Mouse (Mus musculus) embryonic facial prominence, embryonic 12.5 days (tissue): Measurements from ENCODE around the gene Rufy2. TPM values are rescaled to one million over a fixed set of nuclear protein-coding genes. Genes with fewer than 3 reads are reported as not detected.

Experiments used
- ATAC-seq: fragments of 200-750 bp; cut with Nextera tagmentation; 2 replicates; pipeline ENCODE4 v1.8.0; 2017; ENCODE audit not compliant: insufficient number of reproducible peaks, insufficient read depth, low FRiP score, low TSS enrichment
- H3K27ac ChIP-seq: fragments of 300-500 bp; sonication (generic); 2 replicates; pipeline ENCODE4 v1.5.1; 2016; ENCODE audit warnings: mild to moderate bottlenecking
- H3K27me3 ChIP-seq: fragments of 300-500 bp; sonication (generic); 2 replicates; pipeline ENCODE4 v1.6.1; 2016; ENCODE audit warnings: mild to moderate bottlenecking, moderate library complexity
- H3K36me3 ChIP-seq: fragments of 300-500 bp; sonication (generic); 2 replicates; pipeline ENCODE4 v1.6.1; 2016; ENCODE audit warnings: mild to moderate bottlenecking
- H3K4me1 ChIP-seq: fragments of 300-500 bp; sonication (generic); 2 replicates; pipeline ENCODE4 v1.6.1; 2016
- H3K4me2 ChIP-seq: fragments of 300-500 bp; sonication (generic); replicated peaks from 2 replicates; pipeline ENCODE4 v1.6.1; 2016; ENCODE audit warnings: mild to moderate bottlenecking, moderate library complexity
- H3K4me3 ChIP-seq: fragments of 300-500 bp; sonication (generic); 2 replicates; pipeline ENCODE4 v1.5.1; 2016; ENCODE audit warnings: mild to moderate bottlenecking
- H3K9ac ChIP-seq: fragments of 300-500 bp; sonication (generic); 2 replicates; pipeline ENCODE4 v1.6.1; 2016; ENCODE audit warnings: mild to moderate bottlenecking, moderate library complexity
- H3K9me3 ChIP-seq: fragments of 300-500 bp; sonication (generic); 2 replicates; pipeline ENCODE4 v1.6.1; 2016; ENCODE audit warnings: mild to moderate bottlenecking, moderate library complexity
- WGBS: fragments of 180-500 bp; shearing (Covaris S2); methylation state at CpG from one replicate; pipeline ENCODE4 v1.1.7; 2016; 5-methylcytosine and 5-hydroxymethylcytosine counted together
- polyA plus RNA-seq: library from polyadenylated mRNA; unstranded; fragments of >200 nt; fragmentation: Nextera tagmentation; extraction: Ambion mirVana; gene quantifications from 2 replicates; pipeline ENCODE4 v1.2.1, GENCODE M21; 2016

The Rufy2 gene
- polyA plus RNA-seq, 1 experiment from 2014 or later, result 33.6 TPM

DNA sequence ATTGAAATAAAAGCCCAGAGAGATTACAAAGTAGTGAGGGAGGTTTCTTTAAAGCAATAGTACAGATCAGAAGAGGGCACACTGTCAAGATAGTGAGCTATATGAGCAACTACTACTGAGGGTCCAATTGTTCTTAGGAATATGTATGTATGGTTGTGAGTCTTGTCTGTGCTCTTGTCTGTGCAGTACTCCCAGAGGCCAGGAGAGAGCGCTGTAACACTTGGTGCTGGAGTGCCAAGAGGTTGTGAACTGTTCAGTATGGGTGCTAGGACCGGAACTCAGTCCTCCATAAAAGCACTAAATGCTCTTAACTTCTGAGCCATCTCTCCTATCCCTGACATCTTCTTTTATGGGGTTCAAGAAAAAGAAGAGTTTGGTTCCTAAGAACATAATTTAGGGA, 74.6 kb downstream of the Rufy2 start:
- no peak for ATAC-seq
- H3K27me3 ChIP-seq, result no peaks in the 10 kb centered on the region
- H3K9ac ChIP-seq, result no peak overlapping the region
- H3K4me3 ChIP-seq, result no peak overlapping the region
- 0 out of 2 replicates have a peak, but pooled peaks cover 4% of the 10 kb centered on the region for H3K4me1 ChIP-seq
- no peak overlapping the region for H3K4me2 ChIP-seq
- 75% methylated on average over 2 of the region's 2 CpGs for WGBS
- no peaks in the 10 kb centered on the region for H3K36me3 ChIP-seq
- no peak overlapping the region for H3K27ac ChIP-seq
- H3K9me3 ChIP-seq, result no peaks in the 10 kb centered on the region

DNA sequence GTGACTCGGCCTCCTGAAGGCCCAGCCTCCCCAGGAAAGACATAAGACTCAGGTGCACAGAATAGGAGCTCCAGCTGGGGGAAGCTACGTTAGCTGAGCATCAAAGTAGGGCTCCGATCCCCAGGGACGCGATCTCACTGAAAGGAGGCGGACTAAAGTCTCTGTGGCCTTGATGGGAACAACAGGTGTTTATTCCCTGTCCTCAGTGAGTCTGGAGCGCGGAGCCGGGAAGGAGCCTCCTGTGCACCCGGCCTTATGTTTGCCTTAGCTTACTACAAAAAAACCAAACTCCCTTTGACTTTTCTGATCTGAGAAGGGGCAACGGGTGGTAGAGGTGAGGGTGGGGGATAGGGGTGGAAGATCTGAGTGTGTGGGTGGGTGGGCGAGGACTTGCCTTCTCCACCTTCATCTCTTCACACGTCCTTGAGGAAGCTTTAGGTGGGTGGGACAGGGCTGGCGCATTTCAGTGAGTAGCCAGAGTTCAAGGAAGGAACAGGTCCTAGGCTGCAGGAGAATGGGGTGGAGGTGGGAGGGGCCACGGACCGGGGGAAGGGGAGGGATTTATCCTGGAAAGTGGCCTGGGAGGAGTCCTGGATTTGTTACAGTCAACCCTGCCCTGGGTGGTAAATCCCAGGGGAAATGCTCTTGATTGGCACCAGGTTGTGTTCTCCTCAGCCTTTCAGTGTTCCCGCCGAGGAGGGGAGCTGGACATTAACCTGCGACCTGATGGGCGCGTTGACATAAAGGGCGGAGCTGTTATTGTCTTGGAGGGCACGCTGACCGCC, 77.1 kb downstream of the Rufy2 start:
- no peak overlapping the region for H3K4me2 ChIP-seq
- H3K27me3 ChIP-seq, result no peaks in the 10 kb centered on the region
- peak; percentile 35; the same call in 1 of the 2 replicates for ATAC-seq
- no peak overlapping the region for H3K9ac ChIP-seq
- 37% methylated on average over 24 of the region's 24 CpGs for WGBS
- no peaks in the 10 kb centered on the region for H3K9me3 ChIP-seq
- no peak overlapping the region for H3K27ac ChIP-seq
- no peak overlapping the region for H3K4me3 ChIP-seq
- H3K4me1 ChIP-seq, result 0 out of 2 replicates have a peak, but pooled peaks cover 4% of the 10 kb centered on the region
- no peaks in the 10 kb centered on the region for H3K36me3 ChIP-seq

DNA sequence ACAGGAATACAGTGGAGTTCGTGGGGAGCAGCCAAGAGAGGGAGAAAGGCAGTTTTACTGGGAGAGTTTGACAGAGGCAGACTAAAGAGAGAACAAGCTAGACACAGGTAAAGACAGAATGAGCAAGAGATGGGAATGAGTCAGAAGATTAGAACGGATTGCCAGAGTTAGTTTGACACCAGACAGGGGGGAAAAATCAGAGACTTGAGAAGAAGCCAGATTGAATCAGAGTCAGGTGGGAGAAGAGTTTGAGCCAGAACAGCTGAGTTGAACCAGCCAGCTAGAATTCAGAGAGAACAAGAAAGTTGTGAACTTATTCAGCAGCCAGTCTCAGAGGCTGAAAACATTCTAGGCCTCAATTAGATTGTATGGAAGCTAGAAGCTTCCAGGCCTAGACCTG, 79.8 kb downstream of the Rufy2 start, which contains the start of gene Pbld1:
TSS of gene Pbld1 (plus strand) at position 301 of the 400 bp plus-strand sequence.
- Histone ChIP-seq H3K4me2 (no peak within 1 kb of the TSS), H3K9ac (no peak within 1 kb of the TSS), H3K4me1 (no peaks in the 10 kb centered on the region), H3K27me3 (no peaks in the 10 kb centered on the region), H3K27ac (no peak within 1 kb of the TSS), H3K36me3 (no peaks in the 10 kb centered on the region), H3K9me3 (no peaks in the 10 kb centered on the region), H3K4me3 (no peak within 1 kb of the TSS)
- WGBS, result 86% methylated on average over 2 of the region's 2 CpGs
- no peak for ATAC-seq

DNA sequence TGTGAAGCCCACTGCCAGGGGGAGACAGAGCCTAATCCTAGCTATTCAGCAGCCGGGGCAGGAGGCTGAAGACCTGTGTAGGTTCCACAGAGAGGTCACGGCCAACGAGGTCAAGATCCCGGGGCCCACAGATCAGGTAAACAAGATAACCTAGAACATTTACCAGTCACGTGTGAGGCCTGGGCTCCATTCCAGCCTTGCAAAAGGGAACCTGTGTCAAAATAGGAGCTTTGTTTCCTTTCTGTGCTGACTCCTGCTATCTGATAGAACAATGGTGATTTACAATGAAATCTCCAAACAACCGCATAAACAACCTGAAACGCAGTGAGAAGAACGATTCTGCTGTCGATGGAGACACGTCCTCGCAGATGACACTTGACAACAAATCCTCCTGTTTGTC, 80.4 kb downstream of the Rufy2 start:
- H3K27me3 ChIP-seq, result no peaks in the 10 kb centered on the region
- H3K36me3 ChIP-seq, result no peaks in the 10 kb centered on the region
- no peak overlapping the region for H3K9ac ChIP-seq
- no peak for ATAC-seq
- no peaks in the 10 kb centered on the region for H3K4me1 ChIP-seq
- WGBS, result 78% methylated on average over 11 of the region's 11 CpGs
- no peak overlapping the region for H3K4me3 ChIP-seq
- no peak overlapping the region for H3K27ac ChIP-seq
- no peaks in the 10 kb centered on the region for H3K9me3 ChIP-seq
- no peak overlapping the region for H3K4me2 ChIP-seq

DNA sequence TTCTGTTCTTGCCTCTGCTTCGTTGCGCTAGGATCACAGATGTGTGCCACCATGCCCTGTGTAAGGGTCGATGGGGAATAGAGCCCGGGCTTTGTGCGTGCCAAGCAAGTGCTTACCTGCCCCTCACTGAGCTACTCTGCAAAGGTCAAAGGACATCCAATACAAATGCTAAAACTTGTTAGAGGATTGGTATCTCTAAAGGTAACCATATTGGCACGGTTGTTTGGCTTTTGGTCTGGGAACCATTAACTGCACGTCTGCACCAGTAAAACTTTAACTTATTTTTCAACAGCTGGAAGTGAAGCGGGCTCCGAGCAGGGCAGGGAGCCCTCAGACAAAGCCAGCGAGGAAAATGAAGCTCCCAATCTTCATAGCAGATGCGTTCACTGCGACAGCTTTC, 81.2 kb downstream of the Rufy2 start:
- Histone ChIP-seq H3K36me3 (no peaks in the 10 kb centered on the region), H3K9me3 (no peaks in the 10 kb centered on the region), H3K27ac (no peak overlapping the region), H3K4me3 (no peak overlapping the region), H3K4me1 (no peaks in the 10 kb centered on the region), H3K9ac (no peak overlapping the region), H3K4me2 (no peak overlapping the region), H3K27me3 (no peaks in the 10 kb centered on the region)
- ATAC-seq, result no peak
- 64% methylated on average over 12 of the region's 12 CpGs for WGBS

DNA sequence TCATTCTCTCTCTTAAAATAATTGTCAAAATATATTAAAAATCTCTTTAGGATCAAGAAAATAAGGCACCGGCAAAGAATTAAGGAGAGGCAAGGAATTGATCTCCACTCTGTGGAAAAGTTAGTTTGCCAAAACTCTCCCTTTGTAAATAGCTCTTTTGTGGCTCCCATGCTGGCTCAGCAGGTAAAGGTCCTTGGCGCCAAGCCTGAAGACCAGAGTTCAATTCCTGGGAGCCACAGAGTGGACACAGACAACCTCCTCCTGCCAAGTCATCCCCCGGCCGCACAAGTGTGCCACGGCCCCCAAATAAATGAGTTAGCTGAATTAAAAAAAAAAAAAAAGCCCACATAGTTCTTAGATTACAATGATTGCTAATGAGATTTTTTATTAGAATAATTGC, 82.7 kb downstream of the Rufy2 start:
- no peak overlapping the region for H3K27ac ChIP-seq
- no peaks in the 10 kb centered on the region for H3K4me1 ChIP-seq
- no peaks in the 10 kb centered on the region for H3K9me3 ChIP-seq
- no peaks in the 10 kb centered on the region for H3K27me3 ChIP-seq
- 90% methylated on average over 5 of the region's 5 CpGs for WGBS
- H3K36me3 ChIP-seq, result no peaks in the 10 kb centered on the region
- H3K4me2 ChIP-seq, result no peak overlapping the region
- no peak for ATAC-seq
- H3K9ac ChIP-seq, result no peak overlapping the region
- no peak overlapping the region for H3K4me3 ChIP-seq

DNA sequence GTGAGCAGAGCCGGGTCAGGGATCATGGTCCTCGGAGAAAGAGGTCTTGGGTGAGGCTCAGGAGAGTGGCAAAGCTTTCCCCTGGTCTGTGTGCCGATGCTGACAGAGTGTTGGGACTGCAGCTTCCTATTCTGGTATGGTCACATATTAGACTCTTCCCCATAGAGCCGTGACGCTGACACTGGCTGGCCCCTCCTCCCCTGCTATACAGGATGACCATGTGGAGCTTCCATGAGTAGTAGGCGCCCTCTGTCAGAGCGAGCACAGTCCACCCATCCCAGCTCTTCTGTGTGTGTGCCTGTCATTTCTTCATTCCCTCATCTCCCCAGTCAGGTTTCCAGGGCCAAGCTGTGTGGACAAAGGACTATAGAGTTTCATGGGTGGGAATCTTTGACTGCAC, 83.3 kb downstream of the Rufy2 start:
- Histone ChIP-seq H3K4me2 (no peak overlapping the region), H3K9me3 (no peaks in the 10 kb centered on the region), H3K4me1 (no peaks in the 10 kb centered on the region), H3K36me3 (no peaks in the 10 kb centered on the region), H3K4me3 (no peak overlapping the region), H3K27me3 (no peaks in the 10 kb centered on the region), H3K9ac (no peak overlapping the region), H3K27ac (no peak overlapping the region)
- no peak for ATAC-seq
- WGBS, result 72% methylated on average over 7 of the region's 7 CpGs

DNA sequence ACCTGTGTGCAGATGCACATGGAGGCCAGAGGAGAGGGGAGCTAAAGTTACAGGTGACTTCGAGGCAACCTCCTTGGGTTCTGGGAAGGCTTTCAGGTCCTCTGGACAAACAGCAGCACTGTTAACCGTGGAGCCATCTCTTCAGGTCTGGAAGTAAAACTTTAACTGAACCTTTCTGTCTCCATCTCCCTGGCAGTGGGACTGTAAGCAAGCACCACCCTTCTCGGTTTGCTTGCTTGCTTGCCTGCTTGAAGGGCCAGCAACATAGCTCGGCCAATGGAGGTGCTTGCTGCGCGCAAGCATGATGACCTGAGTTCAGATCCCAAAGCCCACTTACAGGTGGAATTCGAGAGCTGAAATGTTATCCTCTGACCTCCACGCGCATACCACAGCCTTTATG, 84.5 kb downstream of the Rufy2 start:
- no peaks in the 10 kb centered on the region for H3K4me1 ChIP-seq
- H3K4me2 ChIP-seq, result no peak overlapping the region
- no peaks in the 10 kb centered on the region for H3K27me3 ChIP-seq
- no peaks in the 10 kb centered on the region for H3K36me3 ChIP-seq
- no peak for ATAC-seq
- H3K4me3 ChIP-seq, result no peak overlapping the region
- WGBS, result 81% methylated on average over 9 of the region's 9 CpGs
- no peak overlapping the region for H3K9ac ChIP-seq
- H3K9me3 ChIP-seq, result no peaks in the 10 kb centered on the region; the same call in 1 of the 2 replicates
- no peak overlapping the region for H3K27ac ChIP-seq

DNA sequence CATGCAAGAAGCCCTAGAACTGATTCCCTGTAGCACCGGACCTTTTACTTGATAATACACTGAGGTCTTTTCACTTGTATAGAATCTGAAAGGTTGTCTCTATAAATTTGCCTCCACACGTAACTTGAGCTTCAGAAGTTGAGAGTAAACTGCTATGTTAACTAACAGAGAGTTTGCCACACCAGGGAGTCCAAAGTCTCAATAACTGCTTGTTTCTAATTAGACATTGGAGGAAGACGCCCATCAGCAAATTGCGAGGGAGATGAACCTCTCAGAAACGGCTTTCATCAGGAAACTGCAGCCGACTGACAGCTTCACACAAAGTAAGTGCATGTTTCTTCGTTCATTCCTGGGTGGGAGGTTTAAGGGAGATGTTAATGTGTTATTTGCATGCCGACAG, 85.5 kb downstream of the Rufy2 start:
- no peaks in the 10 kb centered on the region; the same call in 1 of the 2 replicates for H3K9me3 ChIP-seq
- no peak overlapping the region for H3K4me3 ChIP-seq
- 52% methylated on average over 8 of the region's 8 CpGs for WGBS
- no peak overlapping the region for H3K4me2 ChIP-seq
- no peak overlapping the region for H3K9ac ChIP-seq
- no peak for ATAC-seq
- H3K4me1 ChIP-seq, result no peaks in the 10 kb centered on the region
- H3K36me3 ChIP-seq, result no peaks in the 10 kb centered on the region
- no peaks in the 10 kb centered on the region for H3K27me3 ChIP-seq
- no peak overlapping the region for H3K27ac ChIP-seq

DNA sequence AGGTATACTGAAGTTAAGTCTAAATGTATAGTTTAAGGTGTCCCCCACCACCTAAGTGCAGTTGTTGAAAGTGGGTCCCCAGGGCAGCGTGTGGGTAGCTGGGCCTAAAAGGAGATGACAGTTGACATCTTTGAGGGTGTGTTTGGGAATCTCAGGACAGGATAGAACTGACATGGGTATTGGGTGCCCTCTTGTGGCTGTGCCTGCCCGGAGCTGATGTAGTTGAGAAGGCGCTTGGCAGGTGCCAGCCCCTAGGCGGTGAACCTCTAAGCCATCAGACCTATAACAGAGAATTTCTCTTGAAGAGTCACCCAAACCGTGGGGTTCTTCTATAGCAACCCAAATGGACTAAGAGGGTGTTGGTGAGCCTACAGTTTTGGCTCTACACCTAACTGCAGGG, 86.0 kb downstream of the Rufy2 start:
- Histone ChIP-seq H3K9ac (no peak overlapping the region), H3K4me1 (no peaks in the 10 kb centered on the region), H3K9me3 (no peaks in the 10 kb centered on the region; the same call in 1 of the 2 replicates), H3K36me3 (no peaks in the 10 kb centered on the region), H3K4me2 (no peak overlapping the region), H3K27me3 (no peaks in the 10 kb centered on the region), H3K4me3 (no peak overlapping the region), H3K27ac (no peak overlapping the region)
- 8% methylated on average over 5 of the region's 5 CpGs for WGBS
- ATAC-seq, result peak; percentile 68
